Mouse (Mus musculus) large intestine, adult 2 months (tissue): ENCODE measurements at regions not wholly inside any gene's neighbourhood (a gene's known extent, or its start where the extent isn't known, plus 50 kb on each side); places are given as distances from the start of the nearest gene placed in this dataset.
"Not testable (repeated sequence)": the region's sequence is repeated elsewhere in the genome, so short reads cannot be mapped to it uniquely, and the experiment has no call there.

Experiments used
- DNase-seq: peaks from one replicate; pipeline ENCODE4 v3.0.0-alpha.2; 2012; ENCODE audit warnings: low read depth, low spot score
- WGBS: fragments of 180-500 bp; shearing (Covaris S2); methylation state at CpG from one replicate; pipeline ENCODE4 v1.1.7; 2018; 5-methylcytosine and 5-hydroxymethylcytosine counted together

DNA sequence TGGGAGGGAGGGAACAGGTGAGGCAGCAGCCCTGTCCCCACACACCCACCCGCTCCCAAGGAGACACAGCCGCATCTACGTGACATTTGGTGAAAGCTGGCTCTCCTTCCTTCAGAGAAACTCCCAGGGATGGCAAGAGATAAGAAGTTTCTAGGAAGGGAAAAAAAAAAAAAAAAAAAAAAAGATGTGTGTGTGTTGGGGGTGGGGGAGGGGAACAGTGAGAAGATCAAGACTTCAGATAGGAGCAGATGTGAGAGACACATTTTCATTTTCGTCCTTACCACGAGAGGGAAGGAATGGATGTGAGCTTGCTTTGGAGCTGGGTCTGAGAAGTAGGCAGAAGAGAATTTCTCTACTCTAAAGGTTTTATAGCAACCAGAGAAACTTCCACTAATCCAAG lies 91.4 kb downstream of the Cd24a start:
- no peak for DNase-seq
- WGBS = 81% methylated on average over 5 of the region's 5 CpGs

DNA sequence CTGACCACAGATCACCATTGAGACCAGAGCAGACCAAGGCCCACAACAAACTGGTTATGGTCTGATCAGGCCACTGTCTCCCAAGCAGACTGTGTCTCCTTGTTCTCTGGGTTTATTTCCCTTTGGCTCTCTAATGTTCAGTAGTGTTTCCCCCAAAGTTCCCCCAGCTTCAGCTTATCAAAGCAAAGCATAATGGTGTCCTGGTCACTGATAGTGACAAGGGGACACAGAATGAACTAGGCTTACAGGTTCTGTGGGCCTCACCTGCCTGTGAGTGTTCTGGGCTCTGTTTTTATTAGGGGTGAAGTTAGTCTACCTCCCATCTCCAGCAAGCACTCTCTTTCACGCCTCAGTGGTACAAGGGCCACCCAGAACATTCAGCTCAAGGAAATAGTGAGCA lies 92.7 kb downstream of the Cd24a start:
- 82% methylated on average over 1 of the region's 1 CpGs for WGBS
- DNase-seq = no peak

DNA sequence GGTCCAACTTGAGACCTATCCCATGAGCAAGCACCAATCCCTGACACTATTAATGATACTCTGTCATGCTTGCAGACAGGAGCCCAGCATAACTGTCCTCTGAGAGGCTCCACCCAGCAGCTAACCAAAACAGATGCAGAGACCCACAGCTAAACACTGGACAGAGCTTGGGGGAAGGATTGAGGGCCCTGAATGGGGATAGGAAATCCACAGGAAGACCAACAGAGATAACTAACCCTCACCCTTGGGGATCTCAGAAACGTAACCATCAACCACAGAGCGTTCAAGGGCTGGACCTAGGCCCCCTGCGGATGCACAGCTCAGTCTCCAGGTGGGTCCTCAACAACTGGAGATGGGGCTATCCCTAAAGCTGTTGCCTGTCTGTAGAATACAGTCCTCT lies 93.7 kb downstream of the Cd24a start:
- 91% methylated on average over 3 of the region's 3 CpGs for WGBS
- no peak for DNase-seq

DNA sequence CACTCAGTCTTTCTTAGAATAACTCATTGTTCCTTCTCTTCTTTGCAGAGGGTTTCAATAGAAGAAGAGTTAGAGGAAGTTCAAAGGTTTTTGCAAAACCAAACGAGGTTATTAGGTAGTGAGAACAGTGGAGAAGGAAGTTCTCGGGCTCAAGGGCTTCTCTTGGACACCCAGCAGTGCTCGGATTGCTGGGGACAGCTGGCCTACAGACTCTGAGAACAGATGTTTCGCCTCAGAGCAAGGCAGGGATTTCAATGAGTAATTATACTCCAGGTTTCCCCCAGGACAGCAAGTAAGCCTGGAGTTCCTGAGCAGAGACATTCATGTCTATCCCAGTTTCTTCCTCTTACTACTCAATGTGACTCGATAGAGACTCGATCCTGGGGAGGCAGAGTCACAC lies 94.4 kb downstream of the Cd24a start:
- 28% methylated on average over 6 of the region's 6 CpGs for WGBS
- no peak for DNase-seq

DNA sequence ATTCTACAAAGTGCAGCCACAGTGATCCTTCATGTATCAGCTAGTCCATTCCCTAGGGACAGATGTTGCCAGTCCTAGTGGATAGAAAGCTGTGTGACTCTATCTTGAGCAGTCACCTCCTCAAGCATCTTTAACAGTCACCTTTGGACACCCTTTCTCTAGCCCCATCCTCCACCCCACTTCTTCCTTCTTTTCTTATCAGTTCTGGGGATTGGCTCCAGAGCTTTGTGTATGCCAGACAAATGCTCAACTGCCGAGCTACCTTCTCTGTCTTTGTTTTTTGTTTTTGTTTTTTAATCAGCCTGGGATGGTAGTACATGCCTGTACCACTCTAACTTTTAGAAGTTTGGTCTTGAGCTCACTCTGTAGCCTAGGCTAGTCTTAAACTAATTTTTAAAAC lies 96.7 kb downstream of the Cd24a start:
- 40% methylated on average over 1 of the region's 1 CpGs for WGBS
- no peak for DNase-seq

DNA sequence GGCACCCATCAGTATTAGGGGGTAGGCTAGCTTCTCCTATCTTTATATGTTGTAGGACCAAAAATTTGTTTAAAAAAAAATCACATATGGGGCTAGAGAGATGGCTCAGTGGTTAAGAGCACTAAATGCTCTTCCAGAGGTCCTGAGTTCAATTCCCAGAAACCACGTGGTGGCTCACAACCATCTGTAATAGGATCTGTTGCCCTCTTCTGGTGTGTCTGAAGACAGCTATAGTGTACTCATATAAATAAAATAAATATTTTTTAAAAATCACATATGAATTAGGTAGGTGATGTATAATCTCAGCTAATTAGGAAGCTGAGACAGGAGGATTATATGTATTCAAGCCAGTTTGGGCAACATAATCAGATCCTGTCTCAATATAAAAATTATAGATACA lies 97.4 kb downstream of the Cd24a start:
- WGBS = 80% methylated on average over 1 of the region's 1 CpGs
- DNase-seq = not testable (repeated sequence)

DNA sequence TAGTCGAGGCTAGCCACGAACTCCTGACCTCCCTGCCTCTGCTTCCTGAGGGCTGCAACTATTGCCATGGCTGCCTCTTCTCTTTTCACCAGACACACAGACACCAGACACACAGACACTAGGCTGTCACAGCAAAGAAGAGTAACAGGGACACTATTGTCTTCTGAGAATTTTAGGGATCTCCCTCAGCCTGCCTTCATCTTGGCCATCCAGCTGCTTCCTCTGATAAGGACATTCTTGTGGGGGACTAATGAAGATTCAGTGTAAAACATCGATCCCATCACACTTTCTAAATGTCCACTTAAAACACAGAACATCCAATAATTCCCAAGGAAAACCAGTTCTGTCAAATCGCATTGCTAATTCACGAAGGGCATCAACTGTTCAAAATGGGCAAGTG lies 98.2 kb downstream of the Cd24a start:
- no peak for DNase-seq
- 87% methylated on average over 5 of the region's 5 CpGs for WGBS

DNA sequence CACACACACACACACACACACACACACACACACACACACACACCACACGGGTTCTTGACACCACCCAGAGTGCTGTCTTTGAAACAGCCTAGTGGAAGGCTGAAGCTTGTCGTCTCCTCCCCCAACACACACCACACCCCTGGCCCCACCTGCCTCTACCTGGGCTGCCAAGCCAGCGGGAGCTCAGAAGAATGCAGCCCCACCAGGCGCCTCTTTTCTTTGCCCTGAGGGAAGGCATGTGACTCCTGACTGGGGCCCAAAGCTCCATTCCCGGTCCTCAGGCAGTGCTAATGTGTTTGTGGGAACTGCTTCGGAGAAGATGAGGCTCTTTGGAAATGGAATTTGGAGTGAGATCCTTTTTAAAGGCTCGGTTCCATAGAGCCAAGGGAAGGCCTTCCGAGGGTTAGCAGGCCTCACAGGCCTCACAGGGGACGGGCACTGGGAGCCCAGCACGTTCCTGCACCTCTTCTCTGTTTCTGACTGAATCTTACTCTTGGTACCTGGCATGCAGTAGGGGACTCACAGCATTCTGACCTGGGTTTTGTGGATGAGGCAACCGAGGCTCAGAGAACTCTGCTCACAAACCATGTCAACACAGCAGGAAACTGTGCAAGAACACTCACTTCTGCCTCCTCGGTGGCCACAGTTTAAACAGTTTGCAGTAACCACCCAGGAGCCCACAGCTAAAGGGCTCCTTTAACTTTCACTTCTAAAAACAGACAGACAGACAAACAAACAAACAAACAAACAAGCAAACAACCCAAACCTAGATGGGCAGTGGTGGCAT lies 106.4 kb downstream of the Cd24a start:
- WGBS = 33% methylated on average over 12 of the region's 12 CpGs
- no peak for DNase-seq

DNA sequence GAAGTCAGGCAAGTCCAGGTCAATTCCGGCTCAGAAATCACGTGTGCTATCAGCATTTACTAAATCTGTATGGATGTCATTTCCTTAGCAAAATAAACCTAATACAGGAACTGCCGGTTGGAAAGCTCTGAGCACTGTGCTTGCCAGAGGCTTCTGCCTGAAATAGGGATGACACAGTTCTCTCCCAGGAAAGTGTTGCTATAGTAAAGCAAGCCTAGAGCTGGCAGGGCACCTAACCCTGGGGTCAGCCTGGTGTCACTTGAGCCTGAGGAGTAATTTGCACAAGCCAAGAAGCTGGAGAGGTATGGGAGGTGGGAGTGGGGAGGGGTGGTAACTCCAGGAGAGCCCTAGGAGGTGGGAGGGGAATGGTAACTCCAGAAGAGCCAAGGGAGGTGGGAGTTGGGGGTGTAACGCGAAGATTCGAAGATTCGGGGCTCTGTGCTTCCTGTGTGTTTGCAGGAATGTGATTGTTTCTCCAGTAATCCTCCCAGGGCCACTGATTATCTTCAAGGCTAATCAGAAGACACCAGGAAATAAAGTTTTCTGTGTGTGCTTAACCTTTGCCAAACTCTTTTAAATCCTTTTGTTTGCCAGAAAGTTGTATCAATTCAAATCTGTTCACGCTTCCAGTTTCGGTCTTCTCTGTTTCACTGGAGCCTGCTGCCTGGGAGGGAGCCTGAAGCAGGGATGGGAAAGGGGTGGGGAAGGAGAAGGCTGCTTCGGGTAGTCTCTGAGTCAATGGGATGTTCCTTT lies 111.3 kb downstream of the Cd24a start:
- DNase-seq = no peak
- WGBS = 10% methylated on average over 10 of the region's 10 CpGs

DNA sequence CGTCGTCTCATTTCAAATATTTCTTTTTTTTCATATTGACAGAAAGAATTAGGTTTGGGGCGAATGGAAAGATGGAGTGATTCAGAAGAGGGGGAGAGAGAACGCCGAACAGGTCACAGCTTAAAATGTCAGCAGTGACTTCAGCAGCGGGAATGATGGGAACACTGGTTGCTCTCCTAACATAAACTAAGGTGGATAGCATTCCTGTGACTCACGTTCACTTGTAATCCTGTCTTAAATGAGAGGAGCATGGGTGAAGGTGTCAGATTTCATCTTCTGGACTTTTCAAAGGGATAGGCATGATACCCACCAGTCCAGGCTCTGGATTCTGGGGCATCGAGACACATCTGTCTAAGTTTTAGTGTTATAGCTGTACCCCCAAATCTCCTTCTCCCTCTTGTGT lies 111.8 kb downstream of the Cd24a start:
- 23% methylated on average over 8 of the region's 8 CpGs for WGBS
- DNase-seq = no peak

DNA sequence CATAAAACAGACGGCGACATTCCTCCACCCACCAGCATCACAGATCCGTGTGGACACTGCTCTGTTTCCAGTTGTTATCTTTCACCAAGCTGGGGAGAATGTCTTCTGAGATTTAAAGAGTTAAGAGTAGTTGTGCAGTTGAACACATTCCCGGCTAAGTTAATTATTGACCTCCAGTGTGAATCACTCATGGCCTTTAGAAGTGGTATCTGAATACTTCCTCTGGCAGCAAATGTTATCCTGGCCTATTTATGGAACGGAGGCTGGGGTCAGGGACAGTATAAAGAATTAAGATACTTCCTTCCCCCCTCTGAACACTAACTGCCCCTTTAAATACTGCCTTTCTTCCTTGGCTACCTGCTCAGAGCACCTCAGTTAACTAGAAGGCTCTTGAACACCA lies 115.9 kb downstream of the Cd24a start:
- 25% methylated on average over 5 of the region's 5 CpGs for WGBS
- peak; percentile 73 for DNase-seq

DNA sequence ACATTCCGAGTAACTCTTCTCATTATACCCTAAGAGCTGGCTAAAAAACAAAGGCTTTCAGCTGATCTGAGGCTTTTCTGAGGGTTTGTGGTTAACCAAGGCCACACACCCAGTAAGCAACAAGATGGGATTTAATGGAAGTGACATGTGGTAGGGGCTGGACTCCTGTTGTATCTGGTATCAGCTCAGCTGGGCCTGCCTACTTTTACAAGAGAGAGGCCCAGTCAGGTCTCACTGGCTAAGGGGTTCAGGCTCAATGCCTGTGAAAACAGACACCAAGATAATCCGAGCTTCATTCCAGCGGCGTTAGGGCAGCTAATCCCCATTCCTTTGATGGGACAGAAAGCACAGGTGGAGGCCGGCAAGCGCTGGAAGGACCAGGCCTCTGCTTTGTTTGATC lies 116.4 kb downstream of the Cd24a start:
- DNase-seq = no peak
- 31% methylated on average over 6 of the region's 6 CpGs for WGBS

DNA sequence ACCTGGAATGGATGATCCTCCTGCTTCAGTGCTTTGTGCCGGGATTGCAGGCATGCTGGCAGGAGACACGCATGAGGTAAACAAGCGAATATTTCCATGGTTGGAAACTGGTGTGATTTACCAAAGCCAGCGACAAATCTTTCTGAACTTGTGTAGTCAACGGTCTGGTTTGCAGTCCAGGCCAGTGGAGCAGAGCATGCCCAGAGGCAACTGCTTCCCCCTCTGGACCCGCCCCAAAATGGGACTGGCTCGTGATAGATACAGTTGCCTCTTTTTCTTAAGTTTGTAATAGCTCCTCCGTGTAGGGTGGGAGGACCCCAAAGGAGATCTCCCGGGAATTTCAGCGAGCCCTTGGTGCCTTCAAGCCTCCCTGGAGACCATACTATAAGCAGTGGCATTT lies 117.4 kb downstream of the Cd24a start:
- WGBS = 56% methylated on average over 10 of the region's 10 CpGs
- DNase-seq = no peak

DNA sequence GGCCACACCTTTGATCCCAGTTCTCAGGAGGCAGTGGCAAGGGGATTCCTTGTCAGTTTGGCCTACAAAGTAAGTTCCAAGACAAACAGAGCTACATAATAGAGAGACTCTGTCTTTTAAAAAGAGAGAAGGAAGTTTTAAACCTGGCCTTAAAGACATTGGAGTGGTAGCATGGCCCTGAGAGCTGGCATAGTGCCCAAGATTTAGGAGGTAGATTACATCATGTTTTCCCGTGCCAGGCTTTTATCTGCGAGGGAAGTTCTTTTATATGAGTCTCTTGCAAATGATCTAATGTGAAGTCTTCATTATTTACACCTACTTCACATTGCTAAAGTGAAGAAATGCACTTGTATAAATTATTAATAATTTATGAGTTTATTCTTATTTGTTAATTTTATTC lies 119.8 kb downstream of the Cd24a start:
- DNase-seq = peak; percentile 55
- WGBS = 13% methylated on average over 2 of the region's 2 CpGs

DNA sequence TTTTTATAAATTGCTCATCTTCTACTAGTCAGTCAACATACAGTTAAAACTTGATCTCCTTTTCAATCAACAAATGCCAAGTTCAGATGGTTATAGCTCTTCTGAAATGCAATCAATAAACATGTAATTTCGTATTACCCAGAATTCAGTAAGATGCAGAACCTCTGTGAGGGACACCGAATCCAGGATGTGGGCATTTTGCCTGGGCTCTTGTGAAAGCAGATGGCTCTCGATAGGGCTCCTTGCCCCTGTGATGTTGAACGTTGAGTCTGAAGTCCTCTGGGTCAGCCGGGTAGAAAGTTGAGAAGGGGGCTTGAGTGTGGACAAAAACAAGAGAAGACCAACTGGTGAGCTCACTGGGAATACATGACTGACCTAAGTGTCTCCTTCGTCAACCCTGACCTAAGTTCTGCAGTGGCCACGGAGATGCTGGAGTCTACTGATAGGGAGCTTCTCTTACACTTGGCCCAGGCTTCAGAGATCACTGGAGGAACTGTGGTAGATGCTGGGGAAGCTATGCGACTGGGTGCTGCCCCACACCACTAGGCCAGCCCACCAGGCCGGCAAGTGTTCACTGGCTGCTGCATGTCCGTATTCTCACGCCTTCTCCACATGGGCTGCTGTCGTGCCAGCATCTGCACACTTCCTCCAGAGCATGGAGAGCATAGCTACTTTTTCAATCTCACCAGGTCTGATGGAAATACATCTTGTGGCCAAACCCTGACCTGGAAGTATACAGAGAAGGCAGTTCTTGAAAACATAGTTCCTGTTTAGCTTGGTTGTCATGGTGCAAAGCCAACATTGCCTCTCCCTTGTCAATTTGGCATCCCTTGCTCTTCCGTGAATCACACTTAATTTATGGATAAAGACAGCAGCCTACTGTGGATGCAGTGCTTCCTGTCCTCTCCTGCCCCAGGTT lies 122.5 kb downstream of the Cd24a start:
- whole genome bisulfite sequencing = 75% methylated on average over 13 of the region's 13 CpGs
- no peak for DNase-seq

DNA sequence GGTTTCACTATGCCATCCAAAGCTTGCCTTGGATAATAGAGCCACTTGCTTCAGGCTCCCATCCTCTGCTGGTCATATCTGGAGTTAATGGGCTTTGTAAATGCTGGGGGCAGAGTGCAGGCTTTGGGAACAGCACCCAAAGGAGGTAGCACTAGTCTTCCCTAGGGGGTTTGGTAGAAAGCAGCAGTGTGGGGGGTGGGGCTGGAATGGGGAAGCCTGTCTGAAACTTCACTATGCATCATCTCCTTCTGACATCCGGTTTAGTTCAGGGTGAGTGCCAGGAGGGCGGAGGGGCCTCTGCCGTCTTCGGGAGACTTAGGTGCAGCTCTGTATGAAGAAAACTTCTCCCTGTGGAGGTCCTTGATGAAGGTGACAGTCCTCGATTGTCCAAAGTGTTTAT lies 124.8 kb downstream of the Cd24a start:
- WGBS = 77% methylated on average over 5 of the region's 5 CpGs
- DNase-seq = no peak

DNA sequence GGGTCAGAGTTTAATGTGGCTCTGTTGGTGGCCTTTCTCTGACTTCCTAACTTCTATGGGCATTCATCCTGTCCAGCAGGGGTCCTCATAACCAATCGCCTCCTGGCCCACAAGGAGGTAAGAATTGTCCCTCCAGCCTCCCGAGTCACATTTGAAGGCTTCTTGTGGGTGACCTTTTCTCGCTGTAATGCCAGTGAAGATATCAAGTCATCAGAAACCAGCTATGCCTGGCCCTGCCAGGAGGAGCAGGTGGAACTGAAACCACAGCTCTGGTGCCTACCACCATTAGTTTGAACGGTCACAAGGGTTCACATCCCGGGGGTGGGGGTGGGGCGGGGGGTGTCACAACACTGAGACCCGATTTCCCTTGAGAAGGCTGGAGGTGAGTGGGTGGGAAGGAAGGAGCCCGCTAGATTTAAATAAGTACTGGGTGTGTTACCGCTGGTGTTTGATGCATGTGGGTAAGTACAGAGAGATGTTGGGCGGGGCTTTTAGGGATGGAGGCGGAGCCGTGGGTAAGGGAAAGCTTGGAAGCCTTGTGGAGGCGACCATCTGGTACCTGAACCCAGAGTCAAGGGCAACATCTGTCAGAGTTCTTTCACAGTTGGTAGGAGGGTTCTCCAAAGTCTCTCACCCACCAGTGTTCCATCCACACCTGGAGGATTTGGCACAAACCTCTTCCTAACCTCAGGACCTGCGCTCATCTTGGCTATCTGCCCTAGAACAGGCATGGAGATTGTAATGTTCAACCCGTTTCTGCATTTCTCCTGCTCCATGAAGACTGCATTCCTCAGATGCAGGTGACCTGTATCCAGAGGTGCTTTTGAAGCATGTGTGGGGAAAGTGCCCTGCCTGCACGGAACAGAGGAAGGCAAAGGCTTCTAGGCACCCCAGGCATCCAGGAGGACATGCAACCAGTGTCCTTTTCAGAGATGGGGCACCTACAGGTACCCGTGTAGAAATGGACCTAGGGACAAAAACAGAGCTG lies 128.2 kb downstream of the Cd24a start:
- 43% methylated on average over 17 of the region's 17 CpGs for WGBS
- no peak for DNase-seq

DNA sequence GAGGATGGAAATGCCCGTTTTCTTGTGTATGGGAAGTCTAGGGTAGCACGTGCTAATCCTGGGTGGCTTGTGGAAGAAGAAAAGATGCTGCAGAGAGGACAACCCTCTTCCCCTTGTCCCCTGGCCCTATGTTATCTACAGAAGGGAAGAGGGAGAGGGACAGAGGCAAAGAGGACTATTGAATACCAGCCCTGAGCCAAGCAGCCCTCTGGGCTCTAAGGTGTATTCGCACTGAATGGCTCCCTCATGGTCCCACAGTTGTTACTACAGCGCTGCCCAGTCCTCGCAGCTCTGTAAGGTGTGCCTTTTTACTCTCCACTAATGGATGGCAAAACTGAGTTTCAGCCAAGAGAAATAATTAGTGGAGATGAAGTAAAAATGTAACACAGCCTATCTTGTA lies 128.9 kb downstream of the Cd24a start:
- no peak for DNase-seq
- WGBS = 86% methylated on average over 5 of the region's 5 CpGs

DNA sequence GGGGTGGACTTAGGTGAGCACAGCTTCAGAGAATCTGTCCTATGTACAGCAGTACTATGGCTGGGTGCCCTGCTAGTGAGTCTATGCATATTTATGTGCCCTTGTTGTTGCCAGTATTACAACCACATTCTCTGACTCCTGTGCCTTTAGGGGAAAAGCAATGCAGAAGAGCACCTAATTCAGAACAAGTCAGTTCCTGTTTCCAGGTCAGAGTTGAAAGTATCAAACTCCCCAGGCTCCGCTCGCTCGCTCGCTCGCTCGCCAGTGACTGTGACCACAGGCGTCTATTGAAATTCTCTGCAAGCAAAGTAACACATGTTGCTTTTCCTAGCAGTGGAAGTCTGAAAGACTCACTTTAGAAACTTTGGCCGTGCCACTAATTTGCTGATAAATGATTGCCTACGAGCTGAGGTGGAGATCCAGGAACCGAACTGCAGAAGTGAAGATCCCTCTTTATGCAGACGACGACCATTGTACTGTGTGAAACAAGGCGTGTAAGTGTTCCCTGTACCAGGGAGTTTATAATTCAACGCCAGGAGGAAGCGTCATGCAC lies 129.8 kb downstream of the Cd24a start:
- WGBS = 70% methylated on average over 15 of the region's 15 CpGs
- no peak for DNase-seq
